Mouse (Mus musculus): ENCODE measurements around the gene Rrp1b. TPM values are rescaled to one million over a fixed set of nuclear protein-coding genes. Genes with fewer than 3 reads are reported as not detected.
A peak's percentile ranks its signal among the peaks of the same experiment; 100 is the strongest.

Rrp1b gene
- total and polyA plus RNA-seq, 3 experiments = 78.6 to 84.1 TPM; not detected in 1

DNA sequence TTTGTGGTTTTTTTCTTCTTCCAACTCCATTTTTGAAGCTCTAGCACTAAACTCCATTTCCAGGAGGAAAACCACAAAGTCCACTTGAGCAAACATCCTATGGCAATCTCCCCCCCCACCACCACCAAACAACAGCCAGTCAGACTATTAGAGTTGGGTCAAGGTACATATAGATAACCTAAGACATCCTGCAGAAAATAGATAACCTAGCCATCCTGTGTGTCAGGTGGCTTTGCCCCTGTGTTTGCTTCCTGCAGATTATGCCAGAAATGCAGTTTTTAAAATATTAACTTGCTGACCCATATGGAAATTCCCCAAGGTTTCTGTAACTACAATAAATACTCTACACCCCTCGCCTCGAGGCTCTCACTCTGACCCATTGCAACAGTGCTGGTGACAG lies 40.1 kb upstream of the Rrp1b start:
- TF ChIP-seq TAL1 (IDR thresholded peaks at IDR 0.05; ENCODE audit: low read length) = 0 out of 2 replicates have a peak, but pooled peaks have one; percentile 24
- TF ChIP-seq USF1 (IDR thresholded peaks at IDR 0.05; ENCODE audit: low read depth, low read length) = no peak
- Histone ChIP-seq H3K27me3 (ENCODE audit: control insufficient read depth in 1 of 2, insufficient read depth in 2 of 2, low read length in 2 of 2) (peaks cover 15 to 19% of the 10 kb centered on the region in 2 experiments), H3K9me3 (replicated peaks; ENCODE audit: insufficient read depth, low read length) (no peaks in the 10 kb centered on the region), H3K27ac (ENCODE audit: control insufficient read depth, low read depth, low read length) (no peak overlapping the region), H3K4me1 (ENCODE audit: control insufficient read depth in 1 of 2, insufficient read depth in 2 of 2, low read length in 2 of 2) (no peaks in the 10 kb centered on the region; a peak in 1 of 4 replicates), H3K4me3 (ENCODE audit: control insufficient read depth in 1 of 2, insufficient read depth in 1 of 2, low read depth in 2 of 2, low read length in 2 of 2) (no peak overlapping the region), H3K9ac (ENCODE audit: control insufficient read depth, low read depth, low read length, poor library complexity, severe bottlenecking) (no peak overlapping the region), H3K79me2 (ENCODE audit: control insufficient read depth, insufficient read depth, low read length, poor library complexity) (no peaks in the 10 kb centered on the region), H3K36me3 (ENCODE audit: control insufficient read depth in 1 of 2, insufficient read depth in 2 of 2, low read length in 2 of 2) (no peaks in the 10 kb centered on the region)
- no peak for DNase-seq (ENCODE audit: low read depth, low spot score)

DNA sequence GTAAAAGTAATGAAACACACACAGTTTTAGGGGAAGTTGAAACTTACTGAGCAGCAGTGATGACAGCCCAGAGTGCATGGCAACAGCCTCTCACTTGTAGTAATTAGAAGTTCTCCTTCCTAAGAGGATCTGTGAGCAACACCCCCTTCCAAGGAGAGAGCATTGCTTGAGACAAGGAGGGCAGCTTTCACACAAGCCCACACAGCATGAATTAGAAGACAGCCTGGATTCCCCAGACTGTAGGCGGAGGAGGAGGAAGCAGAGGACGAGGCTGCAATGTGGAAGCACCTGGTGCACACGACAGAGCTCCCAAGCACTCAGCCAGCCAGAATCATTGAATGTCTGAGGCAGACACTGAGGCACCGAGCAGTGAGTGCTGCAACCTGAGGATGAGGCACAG lies 39.6 kb upstream of the Rrp1b start:
- Histone ChIP-seq H3K4me1 (ENCODE audit: control insufficient read depth in 1 of 2, insufficient read depth in 2 of 2, low read length in 2 of 2) (no peaks in the 10 kb centered on the region; a peak in 1 of 4 replicates), H3K27me3 (ENCODE audit: control insufficient read depth in 1 of 2, insufficient read depth in 2 of 2, low read length in 2 of 2) (peaks cover 14 to 19% of the 10 kb centered on the region in 2 experiments), H3K36me3 (ENCODE audit: control insufficient read depth in 1 of 2, insufficient read depth in 2 of 2, low read length in 2 of 2) (no peaks in the 10 kb centered on the region), H3K9me3 (replicated peaks; ENCODE audit: insufficient read depth, low read length) (no peaks in the 10 kb centered on the region), H3K4me3 (ENCODE audit: control insufficient read depth in 1 of 2, insufficient read depth in 1 of 2, low read depth in 2 of 2, low read length in 2 of 2) (no peak overlapping the region), H3K27ac (ENCODE audit: control insufficient read depth, low read depth, low read length) (no peak overlapping the region), H3K79me2 (ENCODE audit: control insufficient read depth, insufficient read depth, low read length, poor library complexity) (no peaks in the 10 kb centered on the region), H3K9ac (ENCODE audit: control insufficient read depth, low read depth, low read length, poor library complexity, severe bottlenecking) (no peak overlapping the region)
- peak; percentile 4 for DNase-seq (ENCODE audit: low read depth, low spot score)
- TF ChIP-seq JUND (IDR thresholded peaks at IDR 0.05; ENCODE audit: low read depth, low read length) = no peak
- TF ChIP-seq TAL1 (IDR thresholded peaks at IDR 0.05; ENCODE audit: low read length) = no peak
- no peak for TF ChIP-seq USF2 (IDR thresholded peaks at IDR 0.05; ENCODE audit: borderline replicate concordance in 1 of 2, insufficient read depth in 1 of 2, low read depth in 1 of 2, low read length in 2 of 2)
- no peak for TF ChIP-seq ZKSCAN1 (IDR thresholded peaks at IDR 0.05; ENCODE audit: low read depth, low read length)
- no peak for TF ChIP-seq MYB (IDR thresholded peaks at IDR 0.05; ENCODE audit: low read depth, low read length)
- TF ChIP-seq SMC3 (IDR thresholded peaks at IDR 0.05; ENCODE audit: low read depth, low read length) = no peak
- no peak for TF ChIP-seq USF1 (IDR thresholded peaks at IDR 0.05; ENCODE audit: low read depth, low read length)
- TF ChIP-seq ETS1 (IDR thresholded peaks at IDR 0.05; ENCODE audit: low read depth, low read length) = no peak
- TF ChIP-seq MEF2A (IDR thresholded peaks at IDR 0.05; ENCODE audit: extremely low read depth, insufficient replicate concordance, low read depth, low read length, poor library complexity, severe bottlenecking) = no peak
- no peak for TF ChIP-seq E2F4 (IDR thresholded peaks at IDR 0.05; ENCODE audit: borderline replicate concordance, low read depth, low read length)

DNA sequence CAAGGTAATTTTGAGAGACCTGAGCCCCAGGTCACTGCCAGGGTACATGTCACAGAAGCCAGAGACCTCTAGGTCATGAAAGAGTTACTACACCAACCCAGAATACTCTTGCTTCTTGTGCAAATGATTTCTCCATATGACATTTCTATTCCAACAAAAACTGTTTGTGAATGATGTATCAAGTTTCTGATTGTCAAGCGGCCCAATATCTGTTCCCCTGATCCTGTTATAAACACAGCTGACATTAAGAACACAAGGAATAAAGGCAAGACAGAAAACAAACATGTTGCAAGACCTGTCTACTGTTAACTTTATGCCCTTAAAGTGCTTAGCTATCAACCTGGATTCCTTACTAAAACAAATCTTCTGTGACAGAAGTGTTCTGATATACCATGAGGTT lies 37.5 kb upstream of the Rrp1b start:
- TF ChIP-seq MYB (IDR thresholded peaks at IDR 0.05; ENCODE audit: low read depth, low read length) (no peak), USF1 (IDR thresholded peaks at IDR 0.05; ENCODE audit: low read depth, low read length) (no peak), USF2 (IDR thresholded peaks at IDR 0.05; ENCODE audit: borderline replicate concordance in 1 of 2, insufficient read depth in 1 of 2, low read depth in 1 of 2, low read length in 2 of 2) (no peak), TCF12 (IDR thresholded peaks at IDR 0.05; ENCODE audit: low read depth, low read length) (no peak), KAT2A (conservative IDR thresholded peaks at IDR 0.05; ENCODE audit: low read depth, low read length) (no peak), ELF1 (IDR thresholded peaks at IDR 0.05; ENCODE audit: low read depth, low read length) (no peak)

More for the DNA sequence above, 37.5 kb upstream of the Rrp1b start:
- Histone ChIP-seq H3K9me3 (replicated peaks; ENCODE audit: insufficient read depth, low read length) (no peaks in the 10 kb centered on the region), H3K9ac (ENCODE audit: control insufficient read depth, low read depth, low read length, poor library complexity, severe bottlenecking) (no peak overlapping the region), H3K79me2 (ENCODE audit: control insufficient read depth, insufficient read depth, low read length, poor library complexity) (no peaks in the 10 kb centered on the region), H3K36me3 (ENCODE audit: control insufficient read depth in 1 of 2, insufficient read depth in 2 of 2, low read length in 2 of 2) (no peaks in the 10 kb centered on the region), H3K4me3 (ENCODE audit: control insufficient read depth in 1 of 2, insufficient read depth in 1 of 2, low read depth in 2 of 2, low read length in 2 of 2) (no peak overlapping the region), H3K27ac (ENCODE audit: control insufficient read depth, low read depth, low read length) (no peak overlapping the region), H3K4me1 (ENCODE audit: control insufficient read depth in 1 of 2, insufficient read depth in 2 of 2, low read length in 2 of 2) (no peaks in the 10 kb centered on the region; a peak in 1 of 4 replicates), H3K27me3 (ENCODE audit: control insufficient read depth in 1 of 2, insufficient read depth in 2 of 2, low read length in 2 of 2) (peaks cover 6 to 13% of the 10 kb centered on the region in 2 experiments)
- DNase-seq (ENCODE audit: low read depth, low spot score) = no peak
